Mouse (Mus musculus): ENCODE results near the gene Slc25a33. TPM values are rescaled to one million over a fixed set of nuclear protein-coding genes. Genes with fewer than 3 reads are reported as not detected.

The Slc25a33 gene
- polyA plus RNA-seq, 1 experiment from 2014 or later: 48.4 TPM

GRCm38 (mm10) chr4:149808584-149809227 is 34.6 kb upstream of the Slc25a33 start:
- H3K4me3 ChIP-seq (ENCODE audit: low read depth, low read length): no peak overlapping the region
- ATAC-seq (ENCODE audit: low read depth): no peak
- no peaks in the 10 kb centered on the region for H3K9me3 ChIP-seq (ENCODE audit: control insufficient read depth, low read length)
- no peak overlapping the region for H3K27ac ChIP-seq (ENCODE audit: low read depth, low read length)
- 37% methylated on average over 11 of the region's 11 CpGs for WGBS
- no peaks in the 10 kb centered on the region for H3K4me1 ChIP-seq (ENCODE audit: control insufficient read depth, insufficient read depth, low read length)
- 0 out of 2 replicates have a peak, but pooled peaks cover 3% of the 10 kb centered on the region for H3K27me3 ChIP-seq (ENCODE audit: control insufficient read depth, insufficient read depth, low read length)
- H3K36me3 ChIP-seq (ENCODE audit: control insufficient read depth, insufficient read depth, low read length): no peaks in the 10 kb centered on the region
- H3K4me2 ChIP-seq (ENCODE audit: low read depth, low read length): no peak overlapping the region
- H3K9ac ChIP-seq (replicated peaks; ENCODE audit: low read depth, low read length): no peak overlapping the region

- 39% methylated on average over 14 of the region's 14 CpGs for WGBS
- Histone ChIP-seq H3K4me1 (ENCODE audit: control insufficient read depth, insufficient read depth, low read length) (no peaks in the 10 kb centered on the region), H3K4me2 (ENCODE audit: low read depth, low read length) (no peak overlapping the region), H3K9me3 (ENCODE audit: control insufficient read depth, low read length) (no peaks in the 10 kb centered on the region), H3K27ac (ENCODE audit: low read depth, low read length) (no peak overlapping the region), H3K36me3 (ENCODE audit: control insufficient read depth, insufficient read depth, low read length) (no peaks in the 10 kb centered on the region), H3K27me3 (ENCODE audit: control insufficient read depth, insufficient read depth, low read length) (0 out of 2 replicates have a peak, but pooled peaks cover 3% of the 10 kb centered on the region), H3K4me3 (ENCODE audit: low read depth, low read length) (no peak overlapping the region), H3K9ac (replicated peaks; ENCODE audit: low read depth, low read length) (no peak overlapping the region)
- ATAC-seq (ENCODE audit: low read depth): no peak
Measured at GRCm38 (mm10) chr4:149808060-149808567, 34.0 kb upstream of the Slc25a33 start.

- H3K36me3 ChIP-seq (ENCODE audit: control insufficient read depth, insufficient read depth, low read length): no peaks in the 10 kb centered on the region
- H3K9me3 ChIP-seq (ENCODE audit: control insufficient read depth, low read length): no peaks in the 10 kb centered on the region
- no peak overlapping the region for H3K4me3 ChIP-seq (ENCODE audit: low read depth, low read length)
- 48% methylated on average over 19 of the region's 19 CpGs for WGBS
- H3K9ac ChIP-seq (replicated peaks; ENCODE audit: low read depth, low read length): no peak overlapping the region
- H3K27me3 ChIP-seq (ENCODE audit: control insufficient read depth, insufficient read depth, low read length): 0 out of 2 replicates have a peak, but pooled peaks cover 3% of the 10 kb centered on the region
- H3K27ac ChIP-seq (ENCODE audit: low read depth, low read length): no peak overlapping the region
- no peaks in the 10 kb centered on the region for H3K4me1 ChIP-seq (ENCODE audit: control insufficient read depth, insufficient read depth, low read length)
- peak; percentile 79; the same call in 1 of the 2 replicates for ATAC-seq (ENCODE audit: low read depth)
- no peak overlapping the region for H3K4me2 ChIP-seq (ENCODE audit: low read depth, low read length)
Measured at GRCm38 (mm10) chr4:149806699-149807381, 32.8 kb upstream of the Slc25a33 start.

GRCm38 (mm10) chr4:149802269-149802668 is 28.2 kb upstream of the Slc25a33 start:
- WGBS: 29% methylated on average over 9 of the region's 9 CpGs
- H3K27ac ChIP-seq (ENCODE audit: low read depth, low read length): no peak overlapping the region
- H3K27me3 ChIP-seq (ENCODE audit: control insufficient read depth, insufficient read depth, low read length): no peaks in the 10 kb centered on the region
- H3K36me3 ChIP-seq (ENCODE audit: control insufficient read depth, insufficient read depth, low read length): no peaks in the 10 kb centered on the region
- H3K9me3 ChIP-seq (ENCODE audit: control insufficient read depth, low read length): no peaks in the 10 kb centered on the region
- H3K4me2 ChIP-seq (ENCODE audit: low read depth, low read length): no peak overlapping the region
- H3K9ac ChIP-seq (replicated peaks; ENCODE audit: low read depth, low read length): no peak overlapping the region
- H3K4me3 ChIP-seq (ENCODE audit: low read depth, low read length): no peak overlapping the region
- no peak for ATAC-seq (ENCODE audit: low read depth)
- H3K4me1 ChIP-seq (ENCODE audit: control insufficient read depth, insufficient read depth, low read length): 0 out of 2 replicates have a peak, but pooled peaks cover 3% of the 10 kb centered on the region

GRCm38 (mm10) chr4:149800576-149800975 is 26.5 kb upstream of the Slc25a33 start:
- no peaks in the 10 kb centered on the region for H3K27me3 ChIP-seq (ENCODE audit: control insufficient read depth, insufficient read depth, low read length)
- no peak for ATAC-seq (ENCODE audit: low read depth)
- H3K9me3 ChIP-seq (ENCODE audit: control insufficient read depth, low read length): no peaks in the 10 kb centered on the region
- 0 out of 2 replicates have a peak, but pooled peaks cover 3% of the 10 kb centered on the region for H3K4me1 ChIP-seq (ENCODE audit: control insufficient read depth, insufficient read depth, low read length)
- no peak overlapping the region for H3K9ac ChIP-seq (replicated peaks; ENCODE audit: low read depth, low read length)
- no peak overlapping the region for H3K4me3 ChIP-seq (ENCODE audit: low read depth, low read length)
- no peak overlapping the region for H3K27ac ChIP-seq (ENCODE audit: low read depth, low read length)
- WGBS: 94% methylated on average over 2 of the region's 2 CpGs
- no peak overlapping the region for H3K4me2 ChIP-seq (ENCODE audit: low read depth, low read length)
- no peaks in the 10 kb centered on the region for H3K36me3 ChIP-seq (ENCODE audit: control insufficient read depth, insufficient read depth, low read length)

GRCm38 (mm10) chr4:149800172-149800464 is 26.0 kb upstream of the Slc25a33 start:
- no peak overlapping the region for H3K4me2 ChIP-seq (ENCODE audit: low read depth, low read length)
- H3K36me3 ChIP-seq (ENCODE audit: control insufficient read depth, insufficient read depth, low read length): no peaks in the 10 kb centered on the region
- no peak overlapping the region for H3K27ac ChIP-seq (ENCODE audit: low read depth, low read length)
- no peak overlapping the region for H3K4me3 ChIP-seq (ENCODE audit: low read depth, low read length)
- ATAC-seq (ENCODE audit: low read depth): no peak
- H3K4me1 ChIP-seq (ENCODE audit: control insufficient read depth, insufficient read depth, low read length): 0 out of 2 replicates have a peak, but pooled peaks cover 3% of the 10 kb centered on the region
- 94% methylated on average over 6 of the region's 6 CpGs for WGBS
- no peaks in the 10 kb centered on the region for H3K9me3 ChIP-seq (ENCODE audit: control insufficient read depth, low read length)
- no peaks in the 10 kb centered on the region for H3K27me3 ChIP-seq (ENCODE audit: control insufficient read depth, insufficient read depth, low read length)
- H3K9ac ChIP-seq (replicated peaks; ENCODE audit: low read depth, low read length): no peak overlapping the region

- 0 out of 2 replicates have a peak, but pooled peaks cover 3% of the 10 kb centered on the region for H3K4me1 ChIP-seq (ENCODE audit: control insufficient read depth, insufficient read depth, low read length)
- no peak overlapping the region for H3K9ac ChIP-seq (replicated peaks; ENCODE audit: low read depth, low read length)
- no peak overlapping the region for H3K4me3 ChIP-seq (ENCODE audit: low read depth, low read length)
- no peak overlapping the region for H3K27ac ChIP-seq (ENCODE audit: low read depth, low read length)
- no peak for ATAC-seq (ENCODE audit: low read depth)
- no peak overlapping the region for H3K4me2 ChIP-seq (ENCODE audit: low read depth, low read length)
- H3K36me3 ChIP-seq (ENCODE audit: control insufficient read depth, insufficient read depth, low read length): no peaks in the 10 kb centered on the region
- H3K9me3 ChIP-seq (ENCODE audit: control insufficient read depth, low read length): no peaks in the 10 kb centered on the region
- no peaks in the 10 kb centered on the region for H3K27me3 ChIP-seq (ENCODE audit: control insufficient read depth, insufficient read depth, low read length)
- 90% methylated on average over 16 of the region's 16 CpGs for WGBS
Measured at GRCm38 (mm10) chr4:149799346-149800171, 25.5 kb upstream of the Slc25a33 start.

GRCm38 (mm10) chr4:149798684-149799309 is 24.7 kb upstream of the Slc25a33 start:
- Histone ChIP-seq H3K9me3 (ENCODE audit: control insufficient read depth, low read length) (no peaks in the 10 kb centered on the region), H3K4me1 (ENCODE audit: control insufficient read depth, insufficient read depth, low read length) (0 out of 2 replicates have a peak, but pooled peaks cover 3% of the 10 kb centered on the region), H3K36me3 (ENCODE audit: control insufficient read depth, insufficient read depth, low read length) (no peaks in the 10 kb centered on the region), H3K4me3 (ENCODE audit: low read depth, low read length) (no peak overlapping the region), H3K27ac (ENCODE audit: low read depth, low read length) (no peak overlapping the region), H3K4me2 (ENCODE audit: low read depth, low read length) (no peak overlapping the region), H3K27me3 (ENCODE audit: control insufficient read depth, insufficient read depth, low read length) (no peaks in the 10 kb centered on the region), H3K9ac (replicated peaks; ENCODE audit: low read depth, low read length) (no peak overlapping the region)
- WGBS: 15% methylated on average over 7 of the region's 7 CpGs
- no peak for ATAC-seq (ENCODE audit: low read depth)

All from neural tube, embryonic 14.5 days (tissue).